Mouse (Mus musculus) hindbrain, embryonic 10.5 days (tissue): ENCODE results near the gene Slc17a4. TPM values are rescaled to one million over a fixed set of nuclear protein-coding genes. Genes with fewer than 3 reads are reported as not detected.

Experiments
- polyA plus RNA-seq: library from polyadenylated mRNA; unstranded; fragments of >200 nt; fragmentation: Nextera tagmentation; extraction: Ambion mirVana; gene quantifications from 2 replicates; pipeline ENCODE4 v1.2.1, GENCODE M21; 2016

The Slc17a4 gene
- polyA plus RNA-seq, 1 experiment from 2014 or later = not detected

Other genes starting within 250 kb of the Slc17a4 start
- 0.80 and 1.2 TPM in 2 replicates for gene Hist1h2ac, start 231.1 kb downstream of the Slc17a4 start, polyA plus RNA-seq
- gene Hist1h2bc, start 230.8 kb downstream of the Slc17a4 start, polyA plus RNA-seq = 23.1 and 26.2 TPM in 2 replicates
- not detected in 2 replicates for gene Hist1h1t, start 219.2 kb downstream of the Slc17a4 start, polyA plus RNA-seq
- gene Hist1h4c, start 216.6 kb downstream of the Slc17a4 start, polyA plus RNA-seq = 5.4 TPM in 2 replicates
- 3.2 and 3.5 TPM in 2 replicates for gene Hfe, start 204.2 kb downstream of the Slc17a4 start, polyA plus RNA-seq
- 10.6 and 12.6 TPM in 2 replicates for gene Hist1h1c, start 176.2 kb downstream of the Slc17a4 start, polyA plus RNA-seq
- 6.9 and 8.6 TPM in 2 replicates for gene Hist1h3c, start 169.4 kb downstream of the Slc17a4 start, polyA plus RNA-seq
- 1.8 and 2.4 TPM in 2 replicates for gene Hist1h2bb, start 168.3 kb downstream of the Slc17a4 start, polyA plus RNA-seq
- gene Hist1h2ab, start 163.9 kb downstream of the Slc17a4 start, polyA plus RNA-seq = 45.2 and 49.3 TPM in 2 replicates
- 5.5 and 8.8 TPM in 2 replicates for gene Hist1h3b, start 162.7 kb downstream of the Slc17a4 start, polyA plus RNA-seq
- 4.9 and 5.4 TPM in 2 replicates for gene Hist1h4b, start 158.0 kb downstream of the Slc17a4 start, polyA plus RNA-seq
- not detected in 2 replicates for gene Hist1h4a, start 153.8 kb downstream of the Slc17a4 start, polyA plus RNA-seq
- gene Hist1h3a, start 152.6 kb downstream of the Slc17a4 start, polyA plus RNA-seq = 3.7 and 4.8 TPM in 2 replicates
- 2.3 and 3.4 TPM in 2 replicates for gene Hist1h1a, start 151.3 kb downstream of the Slc17a4 start, polyA plus RNA-seq
- not detected in 2 replicates for gene Trim38, start 145.1 kb downstream of the Slc17a4 start, polyA plus RNA-seq
- gene Slc17a2, start 108.0 kb downstream of the Slc17a4 start, polyA plus RNA-seq = not detected in 2 replicates
- not detected in 2 replicates for gene Slc17a3, start 75.6 kb downstream of the Slc17a4 start, polyA plus RNA-seq
- gene Slc17a1, start 47.3 kb downstream of the Slc17a4 start, polyA plus RNA-seq = not detected in 2 replicates
- gene Hist1h2ba, start 19.1 kb upstream of the Slc17a4 start, polyA plus RNA-seq = not detected in 2 replicates
- not detected in 2 replicates for gene Hist1h2aa, start 19.5 kb upstream of the Slc17a4 start, polyA plus RNA-seq
- not detected in 2 replicates for gene Scgn, start 76.2 kb upstream of the Slc17a4 start, polyA plus RNA-seq